Mouse (Mus musculus): ENCODE data around the gene Pidd1. TPM values are rescaled to one million over a fixed set of nuclear protein-coding genes. Genes with fewer than 3 reads are reported as not detected.

Gene Pidd1
- polyA plus RNA-seq (2012; ENCODE audit: insufficient read depth, low replicate concordance): 13.0 and 25.6 TPM in 2 replicates

DNA sequence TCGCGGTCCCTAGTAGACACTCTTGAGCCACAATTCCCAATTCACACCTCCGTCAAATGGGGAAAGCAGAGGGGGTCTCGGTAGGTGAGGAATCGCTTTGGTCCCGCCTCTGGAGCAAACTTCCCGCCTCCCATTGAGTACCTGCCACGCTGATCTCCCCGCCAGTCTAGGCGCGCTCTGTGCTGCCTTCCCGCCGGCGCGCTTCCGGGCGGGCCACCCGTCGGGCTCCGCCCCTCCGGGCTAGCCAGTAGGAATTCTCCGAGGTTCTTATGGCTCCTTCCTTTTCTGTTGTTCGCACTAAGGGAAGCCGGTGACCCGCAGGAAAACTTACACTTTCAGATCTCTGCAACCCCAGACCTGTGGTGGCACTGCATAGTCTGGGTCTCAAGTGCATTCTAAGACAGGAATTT, at the start of gene Pidd1:
Gene Pidd1 (minus strand): TSS at position 198 of the 410 bp plus-strand sequence.
- Histone ChIP-seq H3K36me3 (replicated peaks; ENCODE audit: low read length) (peaks cover 46% of the 10 kb centered on the region), H3K4me1 (peaks cover 68% of the 10 kb centered on the region)
- TF ChIP-seq GATA1 (IDR thresholded peaks at IDR 0.05; ENCODE audit: borderline replicate concordance, low read length) (no peak), FLI1 (IDR thresholded peaks at IDR 0.05; ENCODE audit: low read length) (no peak; the same call in 1 of the 2 replicates)

GRCm38 (mm10) chr7:141492738-141493137, 48.9 kb upstream of the Pidd1 start:
- Histone ChIP-seq H3K36me3 (replicated peaks; ENCODE audit: low read length) (peaks cover 99% of the 10 kb centered on the region), H3K27me3 (replicated peaks) (no peaks in the 10 kb centered on the region), H3K4me1 (peaks cover 49% of the 10 kb centered on the region), H3K9me3 (no peaks in the 10 kb centered on the region), H3K4me3 (replicated peaks) (no peak overlapping the region)
- TF ChIP-seq GATA1 (IDR thresholded peaks at IDR 0.05; ENCODE audit: borderline replicate concordance, low read length) (no peak), FLI1 (IDR thresholded peaks at IDR 0.05; ENCODE audit: low read length) (no peak)

More for the DNA sequence above, at the start of gene Pidd1:
- H3K4me3 ChIP-seq (replicated peaks): peak within 1 kb of the TSS; percentile 95
- H3K9me3 ChIP-seq: no peaks in the 10 kb centered on the region
- no peaks in the 10 kb centered on the region for H3K27me3 ChIP-seq (replicated peaks)

DNA sequence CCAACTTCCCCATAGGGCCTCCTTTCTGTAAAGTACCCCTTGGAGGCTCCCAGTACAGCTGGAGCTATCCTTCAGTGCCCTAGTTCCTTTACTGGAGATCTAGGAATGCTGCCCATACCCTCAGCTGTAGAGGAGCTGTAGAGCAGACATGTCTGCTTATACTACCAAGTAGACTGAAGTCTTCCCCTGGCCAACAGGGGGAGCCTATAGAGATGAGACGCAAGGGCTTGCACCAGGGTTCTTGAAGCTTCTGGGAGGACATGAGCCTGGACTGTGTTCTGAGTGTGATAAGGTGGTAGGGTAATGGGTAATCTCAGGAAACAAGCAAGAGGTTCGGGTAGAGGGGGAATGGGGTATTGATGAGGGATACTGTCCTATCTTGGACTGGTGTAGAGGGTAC, 47.3 kb upstream of the Pidd1 start:
- Histone ChIP-seq H3K9me3 (no peaks in the 10 kb centered on the region), H3K4me3 (replicated peaks) (no peak overlapping the region), H3K27me3 (replicated peaks) (no peaks in the 10 kb centered on the region), H3K36me3 (replicated peaks; ENCODE audit: low read length) (peaks cover 99% of the 10 kb centered on the region), H3K4me1 (peaks cover 56% of the 10 kb centered on the region)
- no peak for TF ChIP-seq GATA1 (IDR thresholded peaks at IDR 0.05; ENCODE audit: borderline replicate concordance, low read length)
- no peak for TF ChIP-seq FLI1 (IDR thresholded peaks at IDR 0.05; ENCODE audit: low read length)

DNA sequence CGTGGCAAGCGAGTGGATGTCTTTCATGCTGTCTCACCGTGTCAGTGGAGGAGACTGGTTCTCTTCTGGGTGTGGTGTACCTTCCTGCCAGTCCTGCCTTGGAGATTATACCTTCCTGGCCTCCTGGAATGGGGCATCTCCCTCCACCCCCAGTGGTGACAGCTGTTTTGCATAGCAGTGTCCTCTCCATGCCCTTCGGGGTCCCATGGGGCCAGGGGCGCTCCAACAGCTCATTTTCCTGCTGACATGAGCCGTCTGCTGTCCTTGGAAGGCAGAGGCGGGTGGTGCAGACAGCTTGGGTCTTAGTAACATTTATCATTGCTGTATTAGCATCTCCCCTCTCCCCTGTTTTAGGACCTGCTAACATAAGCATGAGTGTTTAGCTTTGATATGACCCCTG, 43.3 kb upstream of the Pidd1 start:
- Histone ChIP-seq H3K36me3 (replicated peaks; ENCODE audit: low read length) (peaks cover 99% of the 10 kb centered on the region), H3K4me3 (replicated peaks) (no peak overlapping the region), H3K27me3 (replicated peaks) (no peaks in the 10 kb centered on the region), H3K9me3 (no peaks in the 10 kb centered on the region), H3K4me1 (peaks cover 89% of the 10 kb centered on the region)
- TF ChIP-seq FLI1 (IDR thresholded peaks at IDR 0.05; ENCODE audit: low read length) (no peak), GATA1 (IDR thresholded peaks at IDR 0.05; ENCODE audit: borderline replicate concordance, low read length) (no peak)

GRCm38 (mm10) chr7:141486239-141486638, 42.4 kb upstream of the Pidd1 start:
- Histone ChIP-seq H3K36me3 (replicated peaks; ENCODE audit: low read length) (peaks cover 99% of the 10 kb centered on the region), H3K9me3 (no peaks in the 10 kb centered on the region), H3K4me3 (replicated peaks) (no peak overlapping the region), H3K4me1 (peaks cover 90% of the 10 kb centered on the region), H3K27me3 (replicated peaks) (no peaks in the 10 kb centered on the region)
- TF ChIP-seq FLI1 (IDR thresholded peaks at IDR 0.05; ENCODE audit: low read length) (no peak), GATA1 (IDR thresholded peaks at IDR 0.05; ENCODE audit: borderline replicate concordance, low read length) (no peak)

DNA sequence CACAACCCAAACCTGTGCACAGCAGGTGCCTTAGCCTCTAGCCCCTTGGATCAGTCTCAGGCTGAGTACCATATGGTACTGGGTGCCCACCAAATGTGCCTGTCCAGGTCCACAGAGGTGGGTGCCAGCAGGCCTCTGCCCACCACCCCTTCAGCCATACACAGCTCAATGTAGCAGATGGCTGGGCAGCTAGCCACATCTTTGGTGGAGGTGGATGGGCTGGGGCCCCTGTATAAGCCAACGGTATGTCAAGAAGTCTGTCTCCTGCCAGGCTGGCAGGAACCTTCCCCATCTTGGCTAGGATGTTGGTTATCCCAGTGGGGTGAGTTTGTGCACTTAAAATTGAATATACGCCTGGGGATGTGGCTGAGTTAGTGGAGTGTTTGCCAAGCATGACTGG, 41.8 kb upstream of the Pidd1 start:
- TF ChIP-seq GATA1 (IDR thresholded peaks at IDR 0.05; ENCODE audit: borderline replicate concordance, low read length) (no peak), FLI1 (IDR thresholded peaks at IDR 0.05; ENCODE audit: low read length) (no peak)
- no peaks in the 10 kb centered on the region for H3K27me3 ChIP-seq (replicated peaks)
- peaks cover 96% of the 10 kb centered on the region for H3K36me3 ChIP-seq (replicated peaks; ENCODE audit: low read length)
- H3K4me3 ChIP-seq (replicated peaks): no peak overlapping the region
- peaks cover 90% of the 10 kb centered on the region for H3K4me1 ChIP-seq
- H3K9me3 ChIP-seq: no peaks in the 10 kb centered on the region

DNA sequence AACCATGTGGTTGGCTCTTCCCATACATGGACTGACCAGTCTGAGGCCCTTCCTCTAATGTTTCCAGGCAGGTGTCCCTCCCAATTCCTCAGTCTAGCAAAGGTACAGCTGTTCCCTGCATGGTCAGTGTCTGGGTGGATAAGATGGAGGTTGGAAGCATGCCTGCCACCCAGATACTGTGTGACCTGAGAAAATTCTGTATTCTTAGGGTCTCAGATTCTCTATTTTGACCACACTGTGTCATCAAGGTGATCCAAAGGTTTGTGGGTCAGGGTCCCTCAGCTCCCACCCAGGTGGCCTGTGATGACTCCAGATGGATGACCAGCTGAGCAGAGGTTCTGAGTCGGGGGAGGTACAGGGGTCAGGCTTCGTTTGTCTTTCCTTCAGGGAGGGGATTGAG, 41.4 kb upstream of the Pidd1 start:
- Histone ChIP-seq H3K36me3 (replicated peaks; ENCODE audit: low read length) (peaks cover 93% of the 10 kb centered on the region), H3K4me1 (peaks cover 91% of the 10 kb centered on the region), H3K27me3 (replicated peaks) (no peaks in the 10 kb centered on the region), H3K9me3 (no peaks in the 10 kb centered on the region), H3K4me3 (replicated peaks) (no peak overlapping the region)
- no peak for TF ChIP-seq GATA1 (IDR thresholded peaks at IDR 0.05; ENCODE audit: borderline replicate concordance, low read length)

GRCm38 (mm10) chr7:141484186-141485120, 40.6 kb upstream of the Pidd1 start:
- Histone ChIP-seq H3K36me3 (replicated peaks; ENCODE audit: low read length) (peaks cover 90% of the 10 kb centered on the region), H3K4me3 (replicated peaks) (no peak overlapping the region), H3K9me3 (no peaks in the 10 kb centered on the region), H3K4me1 (peaks cover 91% of the 10 kb centered on the region), H3K27me3 (replicated peaks) (no peaks in the 10 kb centered on the region)
- TF ChIP-seq GATA1 (IDR thresholded peaks at IDR 0.05; ENCODE audit: borderline replicate concordance, low read length): no peak
- TF ChIP-seq FLI1 (IDR thresholded peaks at IDR 0.05; ENCODE audit: low read length): no peak

DNA sequence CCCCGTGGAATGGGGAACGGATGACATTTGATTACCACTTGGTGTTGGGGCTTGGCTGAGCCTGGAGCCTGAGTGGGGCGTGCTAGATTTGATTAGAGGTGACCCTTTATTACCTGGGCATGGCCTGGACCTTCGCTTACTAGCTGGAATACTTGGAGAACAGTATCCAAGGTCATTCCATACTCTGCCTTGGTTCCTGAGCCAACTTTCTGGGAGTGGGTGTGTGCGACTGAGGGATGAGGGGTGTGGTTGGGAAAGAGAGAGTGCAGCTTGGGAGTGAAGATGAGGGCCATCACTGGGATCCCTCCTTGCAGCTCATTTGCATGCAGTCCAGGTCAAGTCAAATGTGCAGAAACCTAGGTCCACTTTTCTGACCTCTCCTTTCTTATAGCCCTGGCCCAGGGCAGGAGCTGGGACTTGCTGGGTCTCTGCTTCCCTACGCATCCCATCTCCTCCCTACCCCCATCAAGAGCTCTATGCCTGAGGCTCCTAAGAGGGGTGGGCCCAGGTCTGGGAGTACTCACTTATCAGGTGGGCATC, 39.4 kb upstream of the Pidd1 start:
- Histone ChIP-seq H3K4me1 (peaks cover 93% of the 10 kb centered on the region), H3K4me3 (replicated peaks) (no peak overlapping the region), H3K36me3 (replicated peaks; ENCODE audit: low read length) (peaks cover 83% of the 10 kb centered on the region), H3K9me3 (no peaks in the 10 kb centered on the region), H3K27me3 (replicated peaks) (no peaks in the 10 kb centered on the region)
- no peak for TF ChIP-seq FLI1 (IDR thresholded peaks at IDR 0.05; ENCODE audit: low read length)
- no peak for TF ChIP-seq GATA1 (IDR thresholded peaks at IDR 0.05; ENCODE audit: borderline replicate concordance, low read length)

GRCm38 (mm10) chr7:141482531-141483024, 38.8 kb upstream of the Pidd1 start:
- peaks cover 77% of the 10 kb centered on the region for H3K36me3 ChIP-seq (replicated peaks; ENCODE audit: low read length)
- H3K4me1 ChIP-seq: peaks cover 93% of the 10 kb centered on the region
- TF ChIP-seq GATA1 (IDR thresholded peaks at IDR 0.05; ENCODE audit: borderline replicate concordance, low read length) (no peak), FLI1 (IDR thresholded peaks at IDR 0.05; ENCODE audit: low read length) (no peak)
- no peaks in the 10 kb centered on the region for H3K9me3 ChIP-seq
- H3K4me3 ChIP-seq (replicated peaks): no peak overlapping the region
- no peaks in the 10 kb centered on the region for H3K27me3 ChIP-seq (replicated peaks)
